Mouse (Mus musculus) ES-E14 (cell line): ENCODE measurements around the gene Meox1. TPM values are rescaled to one million over a fixed set of nuclear protein-coding genes. Genes with fewer than 3 reads are reported as not detected.

Source experiments
- DNase-seq: peaks from one replicate; pipeline ENCODE4 v3.0.0-alpha.2; 2013; ENCODE audit warnings: low read depth, low spot score
- H3K27ac ChIP-seq: 2 replicates; pipeline ENCODE4 v1.5.1; 2012; ENCODE audit warnings: low read depth, mild to moderate bottlenecking, low read length, moderate library complexity, mixed read lengths; ENCODE audit not compliant: poor library complexity, insufficient read depth, severe bottlenecking
- H3K36me3 ChIP-seq: 2 replicates; pipeline ENCODE4 v1.6.1; 2012; ENCODE audit warnings: mild to moderate bottlenecking, low read length, moderate library complexity, mixed read lengths; ENCODE audit not compliant: control insufficient read depth, poor library complexity, insufficient read depth, severe bottlenecking
- H3K4me1 ChIP-seq, 2 experiments: fragments of 150-350 bp in 1 of 2; sonication (generic) in 1 of 2; 2 replicates each; pipeline ENCODE4 v1.6.1; 2012; ENCODE audit warnings: low read length in 2 of 2, mild to moderate bottlenecking in 1 of 2, mixed read lengths in 1 of 2; ENCODE audit not compliant: control insufficient read depth in 2 of 2, insufficient read depth in 2 of 2, poor library complexity in 1 of 2
- H3K4me3 ChIP-seq, 2 experiments: fragments of 150-350 bp in 1 of 2; sonication (generic) in 1 of 2; 2 replicates each; pipeline ENCODE4 v1.5.1; 2012; ENCODE audit warnings: low read length in 2 of 2, low read depth in 1 of 2, mild to moderate bottlenecking in 1 of 2, mixed read lengths in 1 of 2; ENCODE audit not compliant: insufficient read depth in 1 of 2, poor library complexity in 1 of 2, severe bottlenecking in 1 of 2
- H3K9ac ChIP-seq: 2 replicates; pipeline ENCODE4 v1.6.1; 2012; ENCODE audit warnings: low read depth, mild to moderate bottlenecking, low read length, mixed read lengths; ENCODE audit not compliant: poor library complexity, insufficient read depth, severe bottlenecking
- H3K9me3 ChIP-seq: fragments of 150-350 bp; sonication (generic); 2 replicates; pipeline ENCODE4 v1.6.1; 2012; ENCODE audit warnings: low read depth, mild to moderate bottlenecking, low read length; ENCODE audit not compliant: control insufficient read depth, insufficient read depth
- CHD2 ChIP-seq: IDR thresholded peaks from 2 replicates; pipeline ENCODE4 v1.6.1; 2014; ENCODE audit warnings: mild to moderate bottlenecking, low read depth, low read length, inconsistent platforms
- HCFC1 ChIP-seq: IDR thresholded peaks from 2 replicates; pipeline ENCODE4 v1.6.1; 2012; ENCODE audit warnings: low read length, inconsistent platforms, borderline replicate concordance; ENCODE audit not compliant: insufficient read depth
- MAFK ChIP-seq: IDR thresholded peaks from 2 replicates; pipeline ENCODE4 v1.6.1; 2014; ENCODE audit warnings: mild to moderate bottlenecking, low read depth, low read length, inconsistent platforms; ENCODE audit not compliant: insufficient read depth
- ZC3H11A ChIP-seq: IDR thresholded peaks from 2 replicates; pipeline ENCODE4 v1.6.1; 2012; ENCODE audit warnings: low read depth, mild to moderate bottlenecking, inconsistent platforms, low read length, borderline replicate concordance
- ZNF384 ChIP-seq: IDR thresholded peaks from 2 replicates; pipeline ENCODE4 v1.6.1; 2012; ENCODE audit warnings: low read depth, low read length, inconsistent platforms
- in situ Hi-C, 2 experiments: fragments of 600-800 bp; cut with MboI; formaldehyde crosslinking; loops; one replicate each; pipeline ENCODE4 v1.15.1; 2025; ENCODE audit warnings: low sequenced_read_pairs in 2 of 2, inconsistent platforms in 1 of 2; ENCODE audit not compliant: unreplicated experiment in 2 of 2
- total RNA-seq: library from RNA; depleted of rRNA; stranded (reverse); fragments of 300-350 nt; gene quantifications from 2 replicates; pipeline ENCODE4 v1.2.3, GENCODE M21; 2012

The Meox1 gene
- total RNA-seq, 1 experiment = 0.36 TPM

DNA sequence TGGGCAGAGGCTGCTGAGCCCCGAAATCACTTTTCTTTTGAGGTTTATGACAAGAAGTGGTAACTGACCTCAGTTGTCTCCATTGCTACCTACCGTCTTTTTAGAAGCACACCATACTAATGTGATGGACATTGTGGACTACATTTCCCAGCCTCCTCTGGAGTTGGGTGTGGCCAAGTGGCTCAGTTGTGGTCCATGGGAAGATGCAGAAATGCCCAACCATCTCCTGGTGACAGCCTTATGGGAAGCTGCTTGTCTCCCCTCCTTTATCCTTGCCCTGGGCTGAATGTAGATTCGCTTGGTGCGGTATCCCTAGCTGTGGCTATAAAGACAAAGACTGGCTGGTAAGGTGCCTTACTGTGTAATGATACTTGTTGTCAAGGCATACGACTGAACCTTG, 46.7 kb downstream of the Meox1 start:
- no peaks in the 10 kb centered on the region for H3K9me3 ChIP-seq
- TF ChIP-seq HCFC1 (peak; percentile 85), ZC3H11A (no peak)

DNA sequence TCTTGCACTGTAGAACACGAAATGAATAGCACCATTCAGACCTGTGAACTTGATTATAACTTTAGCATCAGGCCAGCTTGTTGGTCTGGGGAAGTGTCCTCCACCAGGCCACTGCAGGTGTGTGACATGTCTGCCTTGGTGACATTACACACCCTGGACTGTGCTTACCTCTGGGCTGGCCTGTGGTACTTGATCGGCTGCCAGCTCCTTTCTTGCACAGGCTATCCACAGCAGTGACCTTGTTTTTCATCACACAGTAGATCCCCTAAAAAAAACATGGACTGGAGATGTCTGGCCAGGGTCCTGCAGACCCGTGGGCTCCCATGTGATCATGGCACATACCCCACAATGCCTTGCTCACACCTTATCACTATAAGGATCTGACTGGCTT, 51.4 kb downstream of the Meox1 start:
- H3K9ac ChIP-seq = no peak overlapping the region
- in situ Hi-C loops = no loop called here
- H3K4me3 ChIP-seq = no peak overlapping the region
- H3K9me3 ChIP-seq = no peaks in the 10 kb centered on the region
- H3K4me1 ChIP-seq = no peaks in the 10 kb centered on the region
- H3K36me3 ChIP-seq = no peaks in the 10 kb centered on the region
- TF ChIP-seq ZNF384 (no peak), ZC3H11A (no peak), CHD2 (no peak), MAFK (no peak), HCFC1 (no peak)
- no peak for DNase-seq
- no peak overlapping the region for H3K27ac ChIP-seq

More for the DNA sequence above, 46.7 kb downstream of the Meox1 start:
- Histone ChIP-seq H3K27ac (no peak overlapping the region), H3K4me3 (no peak overlapping the region), H3K9ac (no peak overlapping the region), H3K36me3 (no peaks in the 10 kb centered on the region), H3K4me1 (no peaks in the 10 kb centered on the region)
- in situ Hi-C loops = no loop called here
- DNase-seq = no peak

DNA sequence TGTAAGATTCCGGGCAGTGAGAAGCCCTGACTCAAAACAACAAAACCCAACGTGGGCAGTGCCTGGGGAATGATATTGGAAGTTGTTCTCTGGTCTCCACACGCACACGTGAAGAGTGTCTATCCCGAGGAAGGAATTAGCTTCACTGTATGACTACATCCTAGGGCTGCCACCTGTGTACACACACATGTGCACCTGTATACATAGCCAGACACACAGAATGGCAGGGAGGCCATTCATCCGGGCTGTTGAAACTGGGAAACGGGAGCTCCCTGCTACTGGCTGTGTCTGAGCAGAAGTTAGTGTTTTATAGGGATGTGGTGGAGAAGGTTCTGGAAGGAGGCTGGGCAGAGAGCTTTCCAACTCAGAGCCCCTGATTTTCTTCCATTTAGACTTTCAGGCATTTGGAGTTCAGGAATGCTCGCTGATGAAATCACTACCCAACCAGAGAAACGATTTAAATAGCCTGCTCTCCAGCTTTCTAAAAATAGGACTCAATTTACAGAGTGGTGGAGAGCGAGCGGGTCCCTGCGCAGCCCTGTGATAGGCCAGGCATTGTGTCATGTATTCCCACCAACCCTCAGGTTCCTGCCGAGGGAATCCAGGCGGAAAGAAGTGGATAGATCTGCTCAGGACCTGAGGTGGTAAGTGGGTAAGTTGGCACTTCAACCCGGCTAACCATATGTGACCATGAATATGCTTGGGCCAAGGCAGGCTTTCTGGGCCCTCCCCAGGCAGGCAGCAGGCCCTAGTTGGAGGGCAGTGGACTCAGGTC, 52.0 kb downstream of the Meox1 start:
- no peak overlapping the region for H3K9ac ChIP-seq
- in situ Hi-C loops = no loop called here
- H3K4me1 ChIP-seq = no peaks in the 10 kb centered on the region
- no peaks in the 10 kb centered on the region for H3K36me3 ChIP-seq
- TF ChIP-seq CHD2 (no peak), ZNF384 (no peak), HCFC1 (no peak), MAFK (no peak), ZC3H11A (no peak)
- no peak overlapping the region for H3K4me3 ChIP-seq
- no peak overlapping the region for H3K27ac ChIP-seq
- no peak for DNase-seq
- H3K9me3 ChIP-seq = no peaks in the 10 kb centered on the region

GRCm38 (mm10) chr11:101840405-101840804, 53.8 kb downstream of the Meox1 start:
- Histone ChIP-seq H3K4me3 (no peak overlapping the region), H3K9me3 (no peaks in the 10 kb centered on the region), H3K4me1 (no peaks in the 10 kb centered on the region), H3K9ac (no peak overlapping the region), H3K36me3 (no peaks in the 10 kb centered on the region), H3K27ac (no peak overlapping the region)
- no peak for TF ChIP-seq CHD2
- peak; percentile 28; the same call in 1 of the 2 replicates for TF ChIP-seq ZC3H11A
- DNase-seq = no peak
- in situ Hi-C loops = no loop called here

DNA sequence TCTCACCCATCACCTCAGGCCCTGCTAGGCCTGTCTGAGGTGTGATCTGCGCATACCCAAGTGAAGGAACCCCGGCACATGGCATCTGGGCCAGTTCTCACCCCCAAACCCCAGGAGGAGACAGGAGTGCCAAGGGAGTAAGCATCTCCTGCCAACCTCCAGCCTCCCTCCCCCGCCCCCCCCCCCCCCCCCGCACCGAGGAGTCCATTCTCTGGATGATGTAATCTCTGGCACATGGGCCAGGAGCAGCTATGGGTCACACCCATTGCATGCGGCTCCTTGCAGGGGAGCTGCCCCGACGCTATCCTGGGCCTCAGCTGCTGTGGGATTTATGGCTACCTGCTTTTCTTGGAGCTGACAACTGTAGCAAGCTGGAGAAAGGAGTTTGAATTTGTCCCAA, 54.7 kb downstream of the Meox1 start:
- TF ChIP-seq ZNF384 (no peak), MAFK (no peak), HCFC1 (no peak), CHD2 (no peak), ZC3H11A (no peak)
- no peaks in the 10 kb centered on the region for H3K4me1 ChIP-seq
- no peak overlapping the region for H3K27ac ChIP-seq
- no peaks in the 10 kb centered on the region for H3K36me3 ChIP-seq
- H3K4me3 ChIP-seq = no peak overlapping the region
- no peak for DNase-seq
- H3K9me3 ChIP-seq = no peaks in the 10 kb centered on the region
- no peak overlapping the region for H3K9ac ChIP-seq
- in situ Hi-C loops = no loop called here
